Mouse (Mus musculus) splenic B cell, adult 2 months (primary cell): ENCODE results near the gene Gm10471.
"Not testable (repeated sequence)": the region's sequence is repeated elsewhere in the genome, so short reads cannot be mapped to it uniquely, and the experiment has no call there.

Source experiments
- DNase-seq: peaks from one replicate; pipeline ENCODE4 v3.0.0-alpha.2; 2011; ENCODE audit warnings: low read depth, low spot score
- H3K27me3 ChIP-seq: 2 replicates; pipeline ENCODE4 v1.6.1; 2012; ENCODE audit warnings: mild to moderate bottlenecking, low read length, moderate library complexity, mixed read lengths; ENCODE audit not compliant: control insufficient read depth, poor library complexity, insufficient read depth, severe bottlenecking
- H3K36me3 ChIP-seq: 2 replicates; pipeline ENCODE4 v1.6.1; 2012; ENCODE audit warnings: mild to moderate bottlenecking, low read length, moderate library complexity, mixed read lengths; ENCODE audit not compliant: control insufficient read depth, poor library complexity, insufficient read depth, severe bottlenecking

Gm10471 gene

DNA sequence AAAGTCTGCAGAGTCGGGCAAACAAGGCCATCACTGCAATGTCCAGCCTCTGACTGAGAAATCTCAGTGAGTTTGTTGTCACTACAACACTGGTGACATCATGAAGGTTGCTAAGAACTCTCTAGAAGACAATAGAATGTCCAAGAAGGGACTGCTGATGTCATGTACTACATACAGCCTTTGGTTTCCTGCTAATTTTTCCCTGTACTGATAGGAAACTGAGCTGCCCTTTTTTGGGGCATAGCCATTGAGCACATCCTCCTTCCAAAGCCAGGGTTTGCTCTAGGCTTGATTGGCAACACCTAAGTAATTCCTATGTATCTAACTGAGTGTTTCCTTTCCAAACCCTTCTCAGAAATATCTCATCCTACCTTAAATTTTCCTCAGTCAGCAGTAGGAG is at the start of gene Gm10471:
Gene Gm10471, minus strand, starts transcription at position 101 of the 400 bp plus-strand sequence.
- DNase-seq, H3K27me3 ChIP-seq, H3K36me3 ChIP-seq: not testable (repeated sequence)

DNA sequence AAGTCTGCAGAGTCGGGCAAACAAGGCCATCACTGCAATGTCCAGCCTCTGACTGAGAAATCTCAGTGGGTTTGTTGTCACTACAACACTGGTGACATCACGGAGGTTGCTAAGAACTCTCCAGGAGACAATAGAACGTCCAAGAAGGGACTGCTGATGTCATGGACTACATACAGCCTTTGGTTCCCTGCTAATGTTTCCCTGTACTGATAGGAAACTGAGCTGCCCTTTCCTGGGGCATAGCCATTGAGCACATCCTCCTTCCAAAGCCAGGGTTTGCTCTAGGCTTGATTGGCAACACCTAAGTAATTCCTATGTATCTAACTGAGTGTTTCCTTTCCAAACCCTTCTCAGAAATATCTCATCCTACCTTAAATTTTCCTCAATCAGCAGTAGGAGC is 32.2 kb upstream of the Gm10471 start, which contains the start of gene Gm10220:
Gene Gm10220, minus strand, starts transcription at position 101 of the 400 bp plus-strand sequence.
- DNase-seq, H3K36me3 ChIP-seq, H3K27me3 ChIP-seq: not testable (repeated sequence)

GRCm38 (mm10) chr5:26105262-26105661 is 16.2 kb upstream of the Gm10471 start, which contains the start of gene 5031410I06Rik:
Gene 5031410I06Rik, minus strand, starts transcription at chr5:26105362.
- not testable (repeated sequence) for DNase-seq, H3K27me3 ChIP-seq, H3K36me3 ChIP-seq

DNA sequence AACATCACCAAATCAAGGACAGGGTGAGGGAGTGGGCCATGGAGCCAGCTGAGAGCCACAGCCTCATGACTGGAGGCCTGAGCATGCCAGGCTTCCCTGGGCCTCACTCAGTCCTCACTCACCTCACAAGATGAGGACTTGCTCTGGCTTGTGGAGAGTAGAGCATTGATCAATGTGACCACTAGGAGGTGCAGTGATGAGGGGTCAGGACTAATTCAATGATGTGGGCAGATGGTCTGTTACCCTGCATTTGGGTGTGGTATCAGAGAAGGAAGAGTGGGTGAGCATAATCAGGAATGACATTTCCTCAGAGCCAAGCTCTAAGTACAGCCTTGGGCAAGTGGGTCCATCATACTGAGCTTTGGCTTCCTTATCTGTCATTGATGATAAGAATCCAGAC is 10.1 kb downstream of the Gm10471 start:
- not testable (repeated sequence) for H3K36me3 ChIP-seq, DNase-seq, H3K27me3 ChIP-seq

GRCm38 (mm10) chr5:26070716-26071115 is 18.4 kb downstream of the Gm10471 start:
- no peaks in the 10 kb centered on the region for H3K27me3 ChIP-seq
- no peak for DNase-seq
- no peaks in the 10 kb centered on the region for H3K36me3 ChIP-seq

DNA sequence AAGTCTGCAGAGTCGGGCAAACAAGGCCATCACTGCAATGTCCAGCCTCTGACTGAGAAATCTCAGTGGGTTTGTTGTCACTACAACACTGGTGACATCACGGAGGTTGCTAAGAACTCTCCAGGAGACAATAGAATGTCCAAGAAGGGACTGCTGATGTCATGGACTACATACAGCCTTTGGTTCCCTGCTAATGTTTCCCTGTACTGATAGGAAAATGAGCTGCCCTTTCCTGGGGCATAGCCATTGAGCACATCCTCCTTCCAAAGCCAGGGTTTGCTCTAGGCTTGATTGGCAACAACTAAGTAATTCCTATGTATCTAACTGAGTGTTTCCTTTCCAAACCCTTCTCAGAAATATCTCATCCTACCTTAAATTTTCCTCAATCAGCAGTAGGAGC is 30.6 kb downstream of the Gm10471 start, which contains the start of gene Gm7347:
Gene Gm7347, minus strand, starts transcription at position 101 of the 400 bp plus-strand sequence.
- not testable (repeated sequence) for DNase-seq, H3K27me3 ChIP-seq

DNA sequence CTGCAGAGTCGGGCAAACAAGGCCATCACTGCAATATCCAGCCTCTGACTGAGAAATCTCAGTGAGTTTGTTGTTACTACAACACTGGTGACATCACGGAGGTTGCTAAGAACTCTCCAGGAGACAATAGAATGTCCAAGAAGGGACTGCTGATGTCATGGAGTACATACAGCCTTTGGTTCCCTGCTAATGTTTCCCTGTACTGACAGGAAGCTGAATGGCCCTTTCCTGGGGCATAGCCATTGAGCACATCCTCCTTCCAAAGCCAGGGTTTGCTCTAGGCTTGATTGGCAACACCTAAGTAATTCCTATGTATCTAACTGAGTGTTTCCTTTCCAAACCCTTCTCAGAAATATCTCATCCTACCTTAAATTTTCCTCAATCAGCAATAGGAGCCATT is 49.6 kb downstream of the Gm10471 start, which contains the start of gene Speer4a:
Gene Speer4a, minus strand, starts transcription at position 101 of the 400 bp plus-strand sequence.
- H3K36me3 ChIP-seq, DNase-seq, H3K27me3 ChIP-seq: not testable (repeated sequence)

More for the DNA sequence above, 30.6 kb downstream of the Gm10471 start, which contains the start of gene Gm7347:
- not testable (repeated sequence) for H3K36me3 ChIP-seq
